Mouse (Mus musculus) small intestine, adult 2 months (tissue): ENCODE data around the gene Asns. TPM values are rescaled to one million over a fixed set of nuclear protein-coding genes. Genes with fewer than 3 reads are reported as not detected.

Experiments used
- H3K27ac ChIP-seq: fragments of 200-500 bp; 2 replicates; pipeline ENCODE4 v1.5.1; 2012; ENCODE audit warnings: low read depth, low read length, control low read depth, inconsistent platforms; ENCODE audit not compliant: insufficient read depth
- H3K27me3 ChIP-seq: fragments of 200-500 bp; 2 replicates; pipeline ENCODE4 v1.6.1; 2012; ENCODE audit warnings: mild to moderate bottlenecking, moderate library complexity, low read length, inconsistent platforms; ENCODE audit not compliant: control insufficient read depth, insufficient read depth
- H3K36me3 ChIP-seq: fragments of 200-500 bp; 2 replicates; pipeline ENCODE4 v1.6.1; 2012; ENCODE audit warnings: mild to moderate bottlenecking, low read length, control low read depth, inconsistent platforms; ENCODE audit not compliant: control insufficient read depth, insufficient read depth
- H3K4me1 ChIP-seq: fragments of 200-500 bp; 2 replicates; pipeline ENCODE4 v1.6.1; 2012; ENCODE audit warnings: low read length, inconsistent platforms, mixed read lengths; ENCODE audit not compliant: control insufficient read depth, insufficient read depth, insufficient read length
- H3K4me3 ChIP-seq: fragments of 200-500 bp; 2 replicates; pipeline ENCODE4 v1.5.1; 2012; ENCODE audit warnings: low read depth, mild to moderate bottlenecking, control low read depth, inconsistent platforms, low read length, moderate library complexity
- CTCF ChIP-seq: fragments of 200-500 bp; IDR thresholded peaks from 2 replicates; pipeline ENCODE4 v1.5.1; 2012; ENCODE audit warnings: low read depth, mild to moderate bottlenecking, control low read depth, inconsistent platforms, low read length, moderate library complexity, mixed read lengths; ENCODE audit not compliant: insufficient replicate concordance, insufficient read length; ENCODE audit errors: extremely low read depth
- POLR2A ChIP-seq: fragments of 200-500 bp; IDR thresholded peaks from 2 replicates; pipeline ENCODE4 v1.6.1; 2012; ENCODE audit warnings: low read depth, mild to moderate bottlenecking, control low read depth, inconsistent platforms, low read length, moderate library complexity
- WGBS: fragments of 180-500 bp; shearing (Covaris S2); methylation state at CpG from one replicate; pipeline ENCODE4 v1.1.7; 2018; 5-methylcytosine and 5-hydroxymethylcytosine counted together
- polyA plus RNA-seq: library from polyadenylated mRNA; depleted of rRNA; stranded (reverse); fragments of >200 nt; gene quantifications from 2 replicates; pipeline ENCODE4 v1.2.3, GENCODE M21; 2012

Gene Asns
- polyA plus RNA-seq, 1 experiment, result 11.6 TPM

DNA sequence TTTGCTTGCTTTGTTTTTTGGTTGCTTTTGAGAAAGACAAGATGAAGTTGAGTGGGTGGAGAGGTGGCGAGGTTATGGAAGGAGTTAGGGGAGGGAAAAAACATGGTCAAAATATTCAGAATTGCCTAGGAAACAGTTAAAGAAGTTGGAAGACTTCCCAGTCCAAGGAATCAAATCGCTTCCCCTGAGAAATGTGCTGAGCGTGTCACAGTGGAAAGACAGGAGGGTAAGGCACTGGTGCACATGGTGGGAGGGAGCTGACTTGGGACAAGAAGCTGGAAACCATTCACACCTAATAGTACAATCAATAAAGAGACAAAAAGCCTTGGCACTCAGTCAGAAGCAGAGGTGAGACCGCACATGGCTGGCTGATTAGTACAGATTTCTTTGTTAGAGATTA lies 23.2 kb upstream of the Asns start:
- no peaks in the 10 kb centered on the region for H3K27me3 ChIP-seq
- H3K4me3 ChIP-seq, result no peak overlapping the region
- H3K27ac ChIP-seq, result no peak overlapping the region
- WGBS, result 42% methylated on average over 4 of the region's 4 CpGs
- TF ChIP-seq CTCF, result no peak
- TF ChIP-seq POLR2A, result no peak
- H3K36me3 ChIP-seq, result no peaks in the 10 kb centered on the region
- H3K4me1 ChIP-seq, result no peaks in the 10 kb centered on the region

DNA sequence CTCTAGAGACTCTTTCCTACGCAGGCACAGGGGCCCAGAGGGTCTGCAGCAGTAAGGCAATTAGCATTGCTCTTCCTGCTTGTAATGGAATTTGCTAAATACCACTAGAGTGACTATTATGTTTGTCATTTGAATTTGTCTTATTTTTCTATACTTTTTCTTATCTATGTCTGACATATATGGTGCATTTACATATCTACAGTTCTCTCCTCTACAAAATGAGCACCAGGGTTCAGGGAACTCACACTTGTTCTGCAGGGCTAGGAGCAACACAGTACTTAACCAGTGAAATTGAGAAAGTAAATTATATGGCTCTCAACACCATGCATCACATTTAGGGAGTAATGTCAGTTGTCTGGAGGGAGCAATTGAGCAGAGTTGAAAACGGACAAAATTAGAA lies 21.2 kb upstream of the Asns start:
- 28% methylated on average over 2 of the region's 2 CpGs for WGBS
- TF ChIP-seq POLR2A (no peak), CTCF (no peak)
- Histone ChIP-seq H3K4me3 (no peak overlapping the region), H3K27ac (no peak overlapping the region), H3K36me3 (no peaks in the 10 kb centered on the region), H3K4me1 (no peaks in the 10 kb centered on the region), H3K27me3 (no peaks in the 10 kb centered on the region)

DNA sequence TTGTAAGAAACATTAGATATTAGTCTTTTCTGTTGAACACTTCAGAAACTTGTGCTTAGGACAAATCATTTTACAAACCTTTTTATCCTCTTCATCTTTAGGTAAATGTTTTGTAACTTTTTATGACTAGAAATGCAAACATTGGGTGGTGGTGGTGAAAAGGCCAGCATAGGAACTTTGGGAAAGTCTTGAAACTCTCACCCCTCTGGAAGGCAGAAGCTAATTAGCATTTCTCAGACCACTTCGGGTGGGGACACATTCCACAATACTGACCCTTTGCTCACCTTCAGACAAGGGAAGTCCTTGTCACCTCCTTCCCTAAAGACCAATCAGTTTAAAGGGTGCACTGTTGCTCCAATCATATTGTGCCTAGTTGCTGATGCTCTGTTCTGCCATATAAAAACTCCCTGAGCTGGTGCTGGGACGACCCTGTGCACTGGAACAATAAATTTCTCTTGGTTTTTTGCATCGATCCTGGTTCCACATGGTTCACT lies 18.8 kb upstream of the Asns start:
- no peaks in the 10 kb centered on the region for H3K27me3 ChIP-seq
- WGBS, result 29% methylated on average over 3 of the region's 3 CpGs
- H3K4me3 ChIP-seq, result no peak overlapping the region
- H3K4me1 ChIP-seq, result no peaks in the 10 kb centered on the region
- no peak for TF ChIP-seq CTCF
- TF ChIP-seq POLR2A, result no peak
- H3K27ac ChIP-seq, result no peak overlapping the region
- no peaks in the 10 kb centered on the region for H3K36me3 ChIP-seq

DNA sequence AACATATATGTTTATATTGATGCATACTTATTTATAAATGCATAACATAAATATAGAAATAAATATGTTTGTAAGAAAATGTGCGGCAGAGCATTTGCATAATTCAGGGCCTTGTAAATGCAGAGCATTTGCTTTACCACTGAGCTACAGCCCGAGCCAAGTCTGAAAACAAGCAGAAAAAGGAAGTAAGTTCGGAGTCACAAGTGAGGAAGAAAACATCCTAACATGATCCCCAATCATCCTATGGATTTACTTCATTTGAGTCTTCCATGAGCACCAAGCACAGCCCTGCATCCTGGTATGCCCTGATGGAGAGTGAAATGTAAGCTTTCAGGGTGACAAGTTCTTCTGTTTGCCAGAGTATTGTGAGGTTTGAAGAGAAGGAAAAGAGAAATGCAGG lies 15.2 kb upstream of the Asns start:
- TF ChIP-seq CTCF (no peak), POLR2A (no peak)
- Histone ChIP-seq H3K36me3 (no peaks in the 10 kb centered on the region), H3K27ac (no peak overlapping the region), H3K27me3 (no peaks in the 10 kb centered on the region), H3K4me3 (no peak overlapping the region), H3K4me1 (no peaks in the 10 kb centered on the region)
- WGBS, result 82% methylated on average over 3 of the region's 3 CpGs

DNA sequence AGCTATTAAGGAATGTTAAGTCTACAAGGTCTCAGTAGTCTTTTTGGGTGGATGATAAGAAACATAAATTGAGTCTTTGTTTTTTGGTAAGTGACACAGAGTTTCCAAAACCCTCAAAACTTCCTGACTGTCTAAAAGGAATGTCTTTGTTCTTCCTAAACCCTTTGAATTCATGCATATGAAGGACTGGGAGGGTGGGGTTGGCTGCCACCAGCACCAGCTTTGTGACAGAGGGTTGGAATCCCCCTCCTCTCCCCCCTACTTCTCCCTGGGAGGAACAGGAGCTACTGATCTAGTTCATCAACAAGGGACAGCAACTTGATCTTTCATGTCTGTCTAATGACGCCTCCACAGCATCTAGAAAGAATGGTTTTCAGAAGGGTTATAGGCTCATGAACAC lies 13.7 kb upstream of the Asns start:
- Histone ChIP-seq H3K36me3 (no peaks in the 10 kb centered on the region), H3K27me3 (no peaks in the 10 kb centered on the region), H3K4me3 (no peak overlapping the region), H3K27ac (no peak overlapping the region), H3K4me1 (no peaks in the 10 kb centered on the region)
- WGBS, result 87% methylated on average over 1 of the region's 1 CpGs
- TF ChIP-seq POLR2A (no peak), CTCF (no peak)

DNA sequence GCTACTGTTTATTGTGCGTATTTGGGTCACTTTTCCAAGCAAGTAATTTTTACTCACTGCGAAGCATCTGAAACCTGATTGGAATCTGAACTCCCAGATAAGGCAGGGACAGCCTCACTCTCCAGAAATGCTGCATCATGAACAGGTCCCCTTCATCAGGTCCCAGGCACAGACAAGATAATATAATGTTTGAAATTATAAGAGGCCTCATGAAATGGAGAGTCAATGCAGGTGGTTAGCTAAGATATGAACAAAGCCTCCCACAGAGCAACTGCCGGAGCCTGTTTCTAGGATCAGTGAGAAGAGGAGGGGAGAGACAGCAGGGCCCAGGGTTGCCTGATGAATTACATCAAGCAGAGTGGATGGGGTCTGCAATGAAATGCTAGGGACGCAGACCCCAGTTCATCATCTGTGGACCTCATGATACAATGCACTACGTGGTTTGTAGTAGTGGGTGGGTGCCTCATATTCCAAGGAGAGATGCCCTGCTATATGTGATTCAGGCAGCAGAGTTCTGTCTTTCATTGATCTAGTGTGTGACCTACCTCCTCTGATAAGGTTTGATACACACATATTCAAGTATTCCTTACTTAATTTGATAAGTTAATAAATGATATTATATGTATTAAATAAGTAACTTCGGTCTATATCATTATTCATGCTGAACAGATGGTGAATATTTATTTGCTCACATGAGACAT lies 5.1 kb upstream of the Asns start:
- H3K4me3 ChIP-seq, result no peak overlapping the region
- no peak overlapping the region for H3K27ac ChIP-seq
- no peaks in the 10 kb centered on the region for H3K36me3 ChIP-seq
- WGBS, result 85% methylated on average over 6 of the region's 6 CpGs
- H3K27me3 ChIP-seq, result no peaks in the 10 kb centered on the region
- H3K4me1 ChIP-seq, result peaks cover 1% of the 10 kb centered on the region; the same call in 1 of the 2 replicates
- TF ChIP-seq CTCF (no peak), POLR2A (no peak)

DNA sequence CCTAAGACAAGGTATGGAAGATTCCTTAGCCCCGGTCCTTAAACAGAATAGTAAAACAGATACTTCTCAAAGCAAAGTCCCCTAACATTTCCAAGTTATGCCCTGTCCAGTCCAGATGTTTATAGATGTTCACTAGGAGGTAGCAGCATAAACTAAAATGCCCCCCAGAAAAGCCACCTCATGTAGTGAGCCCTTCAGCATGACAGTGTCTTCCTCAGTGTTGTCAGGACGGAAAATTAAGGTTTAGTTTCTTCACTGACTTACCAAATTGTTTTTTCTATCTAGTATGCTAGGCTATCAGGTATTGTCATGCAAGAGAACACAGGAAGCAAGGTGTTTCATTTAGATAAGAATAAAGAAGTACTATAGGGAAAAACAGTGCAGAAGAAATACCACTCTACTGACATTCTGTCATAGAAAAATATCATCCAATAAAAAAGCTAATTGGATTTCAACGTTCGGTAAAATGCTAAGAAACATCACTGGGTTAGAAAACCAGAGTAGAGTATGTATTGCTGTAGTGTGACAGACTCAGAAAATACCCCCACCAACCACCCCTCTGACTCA lies 4.1 kb upstream of the Asns start:
- Histone ChIP-seq H3K27ac (no peak overlapping the region), H3K27me3 (no peaks in the 10 kb centered on the region), H3K4me1 (peaks cover 2% of the 10 kb centered on the region), H3K36me3 (no peaks in the 10 kb centered on the region), H3K4me3 (no peak overlapping the region)
- WGBS, result 86% methylated on average over 4 of the region's 4 CpGs
- no peak for TF ChIP-seq CTCF
- TF ChIP-seq POLR2A, result no peak

DNA sequence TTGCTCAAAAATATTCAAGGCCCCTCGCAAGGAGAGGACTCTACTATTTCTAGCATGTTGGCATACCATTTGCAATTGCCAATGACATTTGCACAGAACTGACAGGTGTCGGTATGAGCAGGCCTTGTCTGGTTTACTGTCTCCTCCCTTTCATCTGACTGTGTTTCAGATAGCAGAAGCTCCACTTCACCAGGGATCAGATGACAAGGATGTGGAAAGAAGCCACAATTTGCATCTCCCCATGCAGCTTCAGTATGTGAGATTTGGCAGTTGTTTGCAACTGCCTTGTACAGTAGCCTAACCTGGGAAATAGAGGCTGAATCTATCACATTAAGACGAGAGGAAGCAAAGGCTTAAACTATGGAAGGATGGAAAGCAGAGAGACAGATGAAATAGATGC lies 3.6 kb upstream of the Asns start:
- no peaks in the 10 kb centered on the region for H3K36me3 ChIP-seq
- WGBS, result 83% methylated on average over 3 of the region's 3 CpGs
- H3K4me3 ChIP-seq, result no peak overlapping the region
- no peaks in the 10 kb centered on the region for H3K27me3 ChIP-seq
- TF ChIP-seq CTCF (no peak), POLR2A (no peak)
- H3K27ac ChIP-seq, result no peak overlapping the region
- peaks cover 4% of the 10 kb centered on the region for H3K4me1 ChIP-seq
